Mouse (Mus musculus) lung, adult 2 months (tissue): ENCODE results near the gene Cdc25b.

ENCODE experiments used
- CTCF ChIP-seq: fragments of 200-500 bp; IDR thresholded peaks from 2 replicates; pipeline ENCODE4 v1.5.1; 2011; ENCODE audit warnings: mild to moderate bottlenecking, low read length, control low read depth; ENCODE audit not compliant: insufficient read depth
- POLR2A ChIP-seq: fragments of 200-500 bp; IDR thresholded peaks from 2 replicates; pipeline ENCODE4 v1.6.1; 2011; ENCODE audit warnings: low read depth, mild to moderate bottlenecking, control low read depth, low read length, borderline replicate concordance; ENCODE audit errors: extremely low read depth

DNA sequence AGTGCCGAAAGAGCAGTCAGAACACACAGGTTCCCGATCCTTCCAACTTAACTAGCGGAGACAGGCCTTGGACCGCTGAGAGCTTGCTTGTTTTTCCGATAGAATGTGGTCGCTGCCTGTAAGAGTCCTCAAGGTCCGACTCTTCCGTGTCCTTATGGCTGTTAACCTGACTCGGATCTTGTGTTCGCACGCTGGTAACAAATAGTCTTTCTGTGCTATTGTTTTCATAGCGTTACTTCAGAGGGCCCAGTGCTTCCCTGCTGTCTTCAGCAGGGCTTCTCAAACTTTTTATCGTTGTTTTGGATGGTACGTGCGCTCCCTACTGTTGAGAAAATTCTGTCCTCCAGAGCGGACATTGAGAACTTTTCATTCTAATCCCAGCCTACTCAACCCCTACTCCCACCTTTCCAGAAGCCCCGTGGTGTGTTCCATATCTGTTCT, 26.1 kb upstream of the Cdc25b start:
- TF ChIP-seq CTCF = no peak
- TF ChIP-seq POLR2A = no peak
